Mouse (Mus musculus) embryonic fibroblast, embryonic 13.5 days (primary cell): ENCODE data around the gene Cdpf1.

ENCODE experiments used
- CTCF ChIP-seq: IDR thresholded peaks from 2 replicates; pipeline ENCODE4 v1.5.1; 2011; ENCODE audit warnings: mild to moderate bottlenecking, control low read depth, low read length, moderate library complexity, borderline replicate concordance; ENCODE audit not compliant: insufficient read depth
- POLR2A ChIP-seq: IDR thresholded peaks from 2 replicates; pipeline ENCODE4 v1.6.1; 2011; ENCODE audit warnings: low read depth, mild to moderate bottlenecking, control low read depth, low read length, moderate library complexity

DNA sequence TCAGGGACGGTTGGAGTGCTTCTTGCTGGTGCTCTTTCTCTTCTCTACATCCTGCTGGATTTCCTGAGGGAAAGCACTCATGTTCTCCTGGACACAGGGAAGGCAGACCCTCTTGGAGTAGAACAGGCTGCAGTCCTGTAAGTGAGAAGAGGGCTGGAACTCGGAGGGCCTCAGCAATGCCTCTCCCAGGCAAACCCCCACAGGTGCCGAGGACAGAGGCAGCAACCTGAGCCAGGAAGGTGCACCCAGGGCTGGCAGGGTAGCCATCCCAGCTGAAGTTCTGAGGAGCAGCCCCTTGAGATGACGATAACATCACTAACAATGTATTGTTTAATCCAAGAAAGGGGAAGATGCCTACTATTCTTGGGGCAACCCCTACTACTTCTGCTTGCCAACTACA is 4.1 kb downstream of the Cdpf1 start:
- TF ChIP-seq POLR2A = no peak
- no peak for TF ChIP-seq CTCF
